Mouse (Mus musculus) testis, postnatal 10 days (tissue): ENCODE results near the gene Sp110.
"Not testable (repeated sequence)": the region's sequence is repeated elsewhere in the genome, so short reads cannot be mapped to it uniquely, and the experiment has no call there.

Experiments
- DNase-seq: peaks from one replicate; pipeline ENCODE4 v3.0.0; 2021; ENCODE audit warnings: low spot score

The Sp110 gene

DNA sequence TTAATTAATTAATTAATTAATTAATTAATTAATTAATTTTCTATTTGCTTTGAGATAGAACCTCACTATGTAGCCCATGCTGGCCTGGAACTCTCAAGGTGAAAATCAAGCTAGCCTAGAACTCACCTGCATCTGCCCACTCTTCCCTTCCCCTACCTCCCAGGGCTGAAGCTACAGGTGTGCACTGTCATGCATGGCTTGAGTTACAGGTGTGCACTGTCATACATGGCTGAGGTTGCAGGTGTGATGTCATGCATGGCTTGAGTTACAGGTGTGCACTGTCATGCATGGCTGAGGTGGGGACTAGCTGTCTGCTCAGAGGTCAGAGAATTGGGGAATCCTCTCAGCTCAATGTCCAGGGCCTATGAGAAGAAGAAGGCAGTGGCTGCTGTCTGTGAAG, 52.2 kb downstream of the Sp110 start:
- DNase-seq, result not testable (repeated sequence)

GRCm38 (mm10) chr1:85543818-85544217, 54.8 kb downstream of the Sp110 start:
- DNase-seq, result not testable (repeated sequence)

- not testable (repeated sequence) for DNase-seq
Measured at GRCm38 (mm10) chr1:85528451-85529110, 70.0 kb downstream of the Sp110 start.
